Mouse (Mus musculus): ENCODE data around the gene Usp45. TPM values are rescaled to one million over a fixed set of nuclear protein-coding genes. Genes with fewer than 3 reads are reported as not detected.
A peak's percentile ranks its signal among the peaks of the same experiment; 100 is the strongest.

The Usp45 gene
- polyA plus RNA-seq, 1 experiment from 2014 or later: 8.2 TPM

GRCm38 (mm10) chr4:21786268-21786667 lies 19.3 kb downstream of the Usp45 start:
- H3K9ac ChIP-seq: no peak overlapping the region
- no peaks in the 10 kb centered on the region for H3K4me1 ChIP-seq (replicated peaks; ENCODE audit: control insufficient read depth, insufficient read depth, low read length)
- H3K27me3 ChIP-seq (ENCODE audit: control insufficient read depth, insufficient read depth, low read length): no peaks in the 10 kb centered on the region
- H3K27ac ChIP-seq: no peak overlapping the region
- ATAC-seq (ENCODE audit: low FRiP score) (no peak), DNase-seq (ENCODE audit: low spot score) (no peak)
- no peak overlapping the region for H3K4me3 ChIP-seq (replicated peaks; ENCODE audit: low read length)
- 97% methylated on average over 12 of the region's 12 CpGs for WGBS
- no peak overlapping the region for H3K4me2 ChIP-seq (replicated peaks)
- no peaks in the 10 kb centered on the region for H3K9me3 ChIP-seq (ENCODE audit: control insufficient read depth, low read length)
- H3K36me3 ChIP-seq (replicated peaks; ENCODE audit: control insufficient read depth, insufficient read depth): peaks cover 74% of the 10 kb centered on the region

GRCm38 (mm10) chr4:21788903-21789302 lies 21.9 kb downstream of the Usp45 start:
- Histone ChIP-seq H3K36me3 (replicated peaks; ENCODE audit: control insufficient read depth, insufficient read depth) (peaks cover 52% of the 10 kb centered on the region), H3K9me3 (ENCODE audit: control insufficient read depth, low read length) (no peaks in the 10 kb centered on the region), H3K27ac (no peak overlapping the region), H3K4me1 (replicated peaks; ENCODE audit: control insufficient read depth, insufficient read depth, low read length) (no peaks in the 10 kb centered on the region), H3K4me2 (replicated peaks) (no peak overlapping the region), H3K9ac (no peak overlapping the region), H3K27me3 (ENCODE audit: control insufficient read depth, insufficient read depth, low read length) (no peaks in the 10 kb centered on the region), H3K4me3 (replicated peaks; ENCODE audit: low read length) (no peak overlapping the region)
- no peak for DNase-seq (ENCODE audit: low spot score)
- 86% methylated on average over 6 of the region's 6 CpGs for WGBS
- ATAC-seq (ENCODE audit: low FRiP score): no peak

GRCm38 (mm10) chr4:21789836-21790235 lies 22.9 kb downstream of the Usp45 start:
- Histone ChIP-seq H3K9me3 (ENCODE audit: control insufficient read depth, low read length) (no peaks in the 10 kb centered on the region), H3K4me3 (replicated peaks; ENCODE audit: low read length) (no peak overlapping the region), H3K27ac (no peak overlapping the region), H3K4me2 (replicated peaks) (no peak overlapping the region), H3K36me3 (replicated peaks; ENCODE audit: control insufficient read depth, insufficient read depth) (peaks cover 42% of the 10 kb centered on the region), H3K27me3 (ENCODE audit: control insufficient read depth, insufficient read depth, low read length) (no peaks in the 10 kb centered on the region), H3K9ac (no peak overlapping the region), H3K4me1 (replicated peaks; ENCODE audit: control insufficient read depth, insufficient read depth, low read length) (no peaks in the 10 kb centered on the region)
- ATAC-seq (ENCODE audit: low FRiP score) (no peak), DNase-seq (ENCODE audit: low spot score) (no peak)
- 95% methylated on average over 4 of the region's 4 CpGs for WGBS

DNA sequence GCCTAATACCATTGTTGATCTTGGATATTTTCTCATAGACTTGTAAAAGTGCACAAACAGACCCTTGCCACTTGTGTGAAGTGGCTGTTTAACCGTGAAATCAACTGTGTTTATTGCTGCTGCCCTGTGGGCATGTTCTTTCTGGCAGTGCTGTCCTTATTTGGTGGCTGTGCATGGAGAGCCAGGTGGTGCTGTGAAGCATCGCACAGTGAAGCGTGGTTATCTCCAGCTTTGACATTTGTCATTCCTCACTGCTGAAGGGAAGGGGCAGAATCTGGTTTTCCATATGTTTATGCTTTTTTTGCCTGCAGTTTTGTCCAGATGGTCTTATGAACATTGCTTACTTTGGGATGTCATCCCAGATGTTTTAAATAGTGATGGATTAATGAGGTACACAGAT lies 26.7 kb downstream of the Usp45 start:
- Histone ChIP-seq H3K9me3 (ENCODE audit: control insufficient read depth, low read length) (no peaks in the 10 kb centered on the region), H3K36me3 (replicated peaks; ENCODE audit: control insufficient read depth, insufficient read depth) (peaks cover 25% of the 10 kb centered on the region), H3K4me2 (replicated peaks) (no peak overlapping the region), H3K27ac (no peak overlapping the region), H3K9ac (no peak overlapping the region), H3K4me3 (replicated peaks; ENCODE audit: low read length) (no peak overlapping the region), H3K4me1 (replicated peaks; ENCODE audit: control insufficient read depth, insufficient read depth, low read length) (no peaks in the 10 kb centered on the region), H3K27me3 (ENCODE audit: control insufficient read depth, insufficient read depth, low read length) (no peaks in the 10 kb centered on the region)
- DNase-seq (ENCODE audit: low spot score) (no peak), ATAC-seq (ENCODE audit: low FRiP score) (no peak; the same call in 1 of the 2 replicates)
- 53% methylated on average over 3 of the region's 3 CpGs for WGBS

DNA sequence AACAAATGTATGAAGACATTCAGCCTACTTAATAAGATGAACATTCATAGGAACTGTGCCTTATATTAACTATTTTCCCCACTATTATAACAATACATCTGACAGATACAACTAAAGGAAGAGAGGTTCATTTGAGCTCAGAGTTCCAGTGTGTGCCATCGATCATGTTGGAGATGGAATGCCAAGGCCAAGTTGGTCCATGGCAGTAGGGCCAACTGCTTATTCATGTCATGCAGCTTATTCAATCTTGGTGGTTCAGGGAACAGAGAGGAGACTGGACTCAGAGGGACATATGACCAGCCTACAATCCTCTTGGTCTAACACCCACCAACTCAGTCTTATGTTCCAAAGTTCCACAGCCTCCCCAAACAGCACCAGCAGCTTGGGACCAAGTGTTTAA lies 34.1 kb downstream of the Usp45 start:
- Histone ChIP-seq H3K4me3 (replicated peaks; ENCODE audit: low read length) (no peak overlapping the region), H3K9me3 (ENCODE audit: control insufficient read depth, low read length) (no peaks in the 10 kb centered on the region), H3K4me2 (replicated peaks) (no peak overlapping the region), H3K36me3 (replicated peaks; ENCODE audit: control insufficient read depth, insufficient read depth) (peaks cover 68% of the 10 kb centered on the region), H3K9ac (no peak overlapping the region), H3K4me1 (replicated peaks; ENCODE audit: control insufficient read depth, insufficient read depth, low read length) (no peaks in the 10 kb centered on the region), H3K27ac (no peak overlapping the region), H3K27me3 (ENCODE audit: control insufficient read depth, insufficient read depth, low read length) (no peaks in the 10 kb centered on the region)
- no peak for ATAC-seq (ENCODE audit: low FRiP score)
- WGBS: 100% methylated on average over 1 of the region's 1 CpGs
- DNase-seq (ENCODE audit: low spot score): no peak

DNA sequence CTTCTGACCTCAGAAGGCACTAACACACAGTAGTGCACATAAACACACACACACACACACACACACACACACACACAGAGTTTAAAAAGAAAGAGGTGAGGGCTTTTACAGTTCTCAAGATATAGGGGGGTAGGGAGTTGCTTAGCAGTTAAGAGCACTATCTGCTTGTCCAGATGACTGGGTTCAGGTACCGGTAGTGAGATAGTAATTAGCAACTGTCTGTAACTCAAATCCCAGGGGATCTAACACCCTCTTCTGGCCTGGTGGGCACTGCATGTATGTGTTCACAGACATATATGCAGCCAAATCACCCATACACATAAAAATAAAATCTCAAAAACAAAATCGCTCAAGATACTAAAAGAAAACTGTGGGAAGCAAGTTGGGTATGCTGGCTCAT lies 34.7 kb downstream of the Usp45 start:
- H3K36me3 ChIP-seq (replicated peaks; ENCODE audit: control insufficient read depth, insufficient read depth): peaks cover 74% of the 10 kb centered on the region
- DNase-seq (ENCODE audit: low spot score) (no peak), ATAC-seq (ENCODE audit: low FRiP score) (no peak)
- H3K27ac ChIP-seq: no peak overlapping the region
- no peak overlapping the region for H3K9ac ChIP-seq
- 94% methylated on average over 2 of the region's 2 CpGs for WGBS
- no peaks in the 10 kb centered on the region for H3K9me3 ChIP-seq (ENCODE audit: control insufficient read depth, low read length)
- H3K4me2 ChIP-seq (replicated peaks): no peak overlapping the region
- H3K4me1 ChIP-seq (replicated peaks; ENCODE audit: control insufficient read depth, insufficient read depth, low read length): no peaks in the 10 kb centered on the region
- H3K4me3 ChIP-seq (replicated peaks; ENCODE audit: low read length): no peak overlapping the region
- H3K27me3 ChIP-seq (ENCODE audit: control insufficient read depth, insufficient read depth, low read length): no peaks in the 10 kb centered on the region

DNA sequence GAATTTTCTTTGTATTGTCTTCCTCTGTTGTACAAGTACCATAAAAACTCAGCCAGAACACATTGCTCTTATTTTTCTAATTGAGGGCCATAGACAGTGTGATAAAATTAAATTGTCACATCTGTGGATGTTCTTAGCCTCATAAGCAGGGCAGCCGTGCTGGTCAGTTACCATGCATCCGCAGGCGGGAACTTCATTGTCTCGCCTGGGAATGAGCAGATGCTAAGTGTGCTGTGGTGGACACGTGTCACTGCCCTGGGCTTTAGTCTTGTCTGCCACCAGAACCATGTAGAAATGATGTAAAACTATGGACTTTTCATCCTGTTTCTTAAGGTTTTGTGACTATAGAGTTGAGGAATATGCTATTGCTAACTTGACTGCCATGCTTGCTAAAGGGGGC lies 40.2 kb downstream of the Usp45 start:
- H3K9me3 ChIP-seq (ENCODE audit: control insufficient read depth, low read length): no peaks in the 10 kb centered on the region
- H3K36me3 ChIP-seq (replicated peaks; ENCODE audit: control insufficient read depth, insufficient read depth): peaks cover 53% of the 10 kb centered on the region
- no peak overlapping the region for H3K9ac ChIP-seq
- H3K27me3 ChIP-seq (ENCODE audit: control insufficient read depth, insufficient read depth, low read length): no peaks in the 10 kb centered on the region
- H3K4me1 ChIP-seq (replicated peaks; ENCODE audit: control insufficient read depth, insufficient read depth, low read length): no peaks in the 10 kb centered on the region
- H3K4me3 ChIP-seq (replicated peaks; ENCODE audit: low read length): no peak overlapping the region
- ATAC-seq (ENCODE audit: low FRiP score) (no peak), DNase-seq (ENCODE audit: low spot score) (no peak)
- H3K27ac ChIP-seq: no peak overlapping the region
- H3K4me2 ChIP-seq (replicated peaks): no peak overlapping the region
- WGBS: 35% methylated on average over 5 of the region's 5 CpGs

- 90% methylated on average over 3 of the region's 3 CpGs for WGBS
- DNase-seq (ENCODE audit: low spot score) (no peak), ATAC-seq (ENCODE audit: low FRiP score) (no peak)
- Histone ChIP-seq H3K4me3 (replicated peaks; ENCODE audit: low read length) (no peak overlapping the region), H3K27ac (no peak overlapping the region), H3K4me1 (replicated peaks; ENCODE audit: control insufficient read depth, insufficient read depth, low read length) (no peaks in the 10 kb centered on the region), H3K9ac (no peak overlapping the region), H3K9me3 (ENCODE audit: control insufficient read depth, low read length) (no peaks in the 10 kb centered on the region), H3K36me3 (replicated peaks; ENCODE audit: control insufficient read depth, insufficient read depth) (peaks cover 47% of the 10 kb centered on the region), H3K4me2 (replicated peaks) (no peak overlapping the region), H3K27me3 (ENCODE audit: control insufficient read depth, insufficient read depth, low read length) (no peaks in the 10 kb centered on the region)
These were observed 43.7 kb downstream of the Usp45 start for GRCm38 (mm10) chr4:21810608-21811007.

DNA sequence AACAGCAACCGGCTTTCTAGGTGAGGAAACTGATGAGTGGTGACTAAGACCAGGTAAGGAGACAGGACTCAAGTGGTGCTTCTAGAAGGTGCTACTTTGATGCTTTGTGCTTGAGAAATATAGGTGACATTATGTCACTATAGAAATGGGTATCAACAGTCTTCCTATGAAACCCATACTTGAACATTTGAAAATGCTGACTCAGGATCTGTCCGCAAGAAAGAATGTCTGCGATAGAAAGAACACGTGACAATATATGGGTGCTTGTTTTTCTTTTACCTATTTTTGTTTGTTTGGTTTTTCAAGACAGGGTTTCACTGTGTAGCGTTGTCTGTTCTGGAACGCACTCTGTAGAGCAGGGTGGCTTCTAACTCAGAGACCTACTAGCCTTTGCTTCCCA lies 45.7 kb downstream of the Usp45 start:
- Histone ChIP-seq H3K27ac (no peak overlapping the region), H3K9ac (no peak overlapping the region), H3K36me3 (replicated peaks; ENCODE audit: control insufficient read depth, insufficient read depth) (peaks cover 52% of the 10 kb centered on the region), H3K4me1 (replicated peaks; ENCODE audit: control insufficient read depth, insufficient read depth, low read length) (no peaks in the 10 kb centered on the region), H3K9me3 (ENCODE audit: control insufficient read depth, low read length) (no peaks in the 10 kb centered on the region), H3K27me3 (ENCODE audit: control insufficient read depth, insufficient read depth, low read length) (no peaks in the 10 kb centered on the region), H3K4me2 (replicated peaks) (no peak overlapping the region), H3K4me3 (replicated peaks; ENCODE audit: low read length) (no peak overlapping the region)
- DNase-seq (ENCODE audit: low spot score): no peak
- WGBS: 97% methylated on average over 6 of the region's 6 CpGs
- ATAC-seq (ENCODE audit: low FRiP score): no peak

GRCm38 (mm10) chr4:21814029-21814428 lies 47.1 kb downstream of the Usp45 start:
- ATAC-seq (ENCODE audit: low FRiP score) (peak; percentile 87), DNase-seq (ENCODE audit: low spot score) (peak; percentile 84)
- 39% methylated on average over 2 of the region's 2 CpGs for WGBS
- H3K27me3 ChIP-seq (ENCODE audit: control insufficient read depth, insufficient read depth, low read length): no peaks in the 10 kb centered on the region
- H3K27ac ChIP-seq: no peak overlapping the region
- H3K36me3 ChIP-seq (replicated peaks; ENCODE audit: control insufficient read depth, insufficient read depth): peaks cover 60% of the 10 kb centered on the region
- H3K4me3 ChIP-seq (replicated peaks; ENCODE audit: low read length): no peak overlapping the region
- H3K9ac ChIP-seq: no peak overlapping the region
- no peaks in the 10 kb centered on the region for H3K4me1 ChIP-seq (replicated peaks; ENCODE audit: control insufficient read depth, insufficient read depth, low read length)
- H3K9me3 ChIP-seq (ENCODE audit: control insufficient read depth, low read length): no peaks in the 10 kb centered on the region
- no peak overlapping the region for H3K4me2 ChIP-seq (replicated peaks)

Measured in hindbrain, embryonic 14.5 days (tissue).